Mouse (Mus musculus) kidney, postnatal 36 days (tissue): ENCODE measurements at regions not wholly inside any gene's neighbourhood (a gene's known extent, or its start where the extent isn't known, plus 50 kb on each side); places are given as distances from the start of the nearest gene placed in this dataset.

ENCODE experiments used
- DNase-seq, 2 experiments: peaks; one replicate each; pipeline ENCODE4 v3.0.0; 2021 to 2022; ENCODE audit warnings: mixed read lengths in 2 of 2

DNA sequence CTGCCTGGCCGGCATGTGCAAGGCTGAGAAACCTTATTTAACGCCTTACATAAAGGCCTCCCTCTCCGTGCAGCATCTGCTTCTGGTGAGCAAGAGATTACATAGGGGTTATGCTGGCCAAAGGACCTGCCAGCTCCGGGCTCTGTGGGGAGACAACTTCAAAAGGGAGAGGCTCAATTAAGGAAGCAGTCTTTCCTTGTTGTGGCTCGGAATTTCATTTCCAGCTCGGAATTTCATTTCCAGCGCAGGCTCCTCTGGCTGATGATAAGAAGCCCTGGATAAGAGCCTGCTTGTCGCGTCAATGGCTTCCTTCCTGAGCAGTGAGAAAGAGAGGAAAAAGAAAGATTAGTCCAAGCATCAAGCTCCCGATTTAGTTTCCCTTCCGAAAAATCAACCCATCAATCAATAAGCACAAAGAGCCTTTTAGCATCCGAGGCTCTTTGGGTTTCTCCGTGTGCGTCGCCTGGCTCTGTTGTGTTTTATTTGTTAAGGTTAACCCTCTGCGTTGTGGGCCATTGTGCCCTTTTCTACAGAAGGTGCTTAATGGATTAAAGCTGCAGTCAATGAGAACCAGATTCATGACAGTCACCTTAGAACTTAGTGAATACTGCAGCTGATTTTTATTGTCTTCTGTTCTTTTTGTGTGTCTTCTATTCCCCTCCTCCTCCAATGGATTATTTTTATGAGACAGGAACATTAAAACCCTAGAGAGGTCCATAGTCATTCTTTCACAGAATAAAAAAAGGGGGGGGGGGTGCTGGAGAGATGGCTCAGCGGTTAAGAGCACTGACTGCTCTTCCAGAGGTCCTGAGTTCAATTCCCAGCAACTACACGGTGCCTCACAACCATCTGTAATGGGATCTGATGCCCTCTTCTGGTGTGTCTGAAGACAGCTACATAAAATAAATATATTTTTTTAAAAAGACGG, 218.3 kb downstream of the Myo1b start:
- DNase-seq: peak; percentile 4 to 32

DNA sequence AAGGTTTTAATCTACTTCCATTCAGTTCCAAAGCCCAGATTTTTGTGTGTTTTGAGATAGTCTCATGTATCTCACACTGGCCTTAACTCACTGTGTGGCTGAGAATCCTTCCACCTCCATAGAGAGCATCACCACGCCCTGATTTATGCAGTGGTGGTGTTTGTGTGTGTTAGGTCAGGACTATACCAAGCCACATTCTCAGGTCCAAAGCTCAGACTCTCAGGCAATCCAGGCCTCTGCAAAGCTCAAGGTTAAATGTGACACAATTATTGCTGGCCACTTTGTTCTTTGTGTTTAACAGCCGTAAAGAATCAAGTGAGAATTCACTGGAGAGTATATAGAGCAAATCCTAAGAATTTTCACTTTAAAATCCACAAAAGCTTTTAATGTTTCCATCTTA, 218.2 kb upstream of the Nabp1 start:
- DNase-seq: no peak

DNA sequence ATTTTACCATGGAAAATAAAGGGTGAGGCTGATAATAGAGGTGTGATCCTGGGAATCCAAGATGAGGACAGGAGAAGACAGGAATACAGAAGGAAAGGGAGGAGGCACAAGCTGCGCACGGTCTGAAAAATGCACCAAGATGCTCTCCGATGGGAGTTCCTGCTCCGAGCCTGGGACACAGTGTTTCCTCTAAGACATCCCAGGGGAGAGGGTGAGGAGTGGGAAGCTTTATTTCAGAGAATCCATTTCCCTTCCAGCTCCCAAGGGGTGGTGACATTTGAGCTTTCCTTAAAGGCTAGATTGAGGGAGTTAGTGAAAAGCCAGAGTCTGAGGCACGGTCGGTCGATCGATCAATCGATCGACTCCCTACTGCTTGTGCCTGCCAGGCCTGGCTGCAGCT, 212.7 kb upstream of the Nabp1 start:
- peak in 1 of 2 experiments; percentile 9 for DNase-seq

DNA sequence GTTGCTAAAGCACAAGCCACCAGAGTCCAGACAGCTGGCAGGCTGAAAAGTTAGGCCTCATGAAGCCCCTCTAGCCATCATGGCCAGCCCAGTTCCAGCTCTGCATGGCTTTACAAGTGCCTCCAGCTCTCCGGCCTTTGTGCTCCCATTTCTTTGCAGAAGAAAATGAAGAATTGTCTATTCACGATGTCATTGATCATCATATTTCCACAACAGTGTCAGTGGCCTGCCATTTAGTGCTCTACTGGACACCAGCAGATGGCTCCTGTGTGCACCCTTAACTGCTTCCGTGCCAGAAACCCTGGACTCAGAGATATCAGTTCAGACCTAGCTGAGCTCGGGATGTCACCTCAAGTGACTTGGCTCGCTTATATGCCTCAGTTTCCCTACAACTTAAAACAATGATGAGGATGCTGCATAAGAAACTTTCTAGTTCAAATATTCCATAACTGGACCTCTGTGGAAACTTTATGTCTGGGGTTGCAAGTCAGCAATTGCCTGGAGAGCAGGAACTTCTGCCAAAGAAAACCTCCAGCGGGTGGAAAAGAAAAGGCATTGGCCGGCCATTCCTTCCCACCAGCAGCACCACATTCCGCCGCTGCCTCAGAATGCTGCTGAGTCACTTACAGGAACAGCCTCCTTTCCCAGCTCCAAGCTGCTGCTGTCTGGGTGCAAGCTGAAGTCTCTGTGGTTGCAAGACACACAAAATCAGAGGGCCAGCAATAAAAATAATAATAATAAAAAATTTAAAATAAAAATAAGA, 211.4 kb upstream of the Nabp1 start:
- peak; percentile 50 to 54 for DNase-seq

GRCm38 (mm10) chr1:51688946-51689345, 210.7 kb upstream of the Nabp1 start:
- DNase-seq: no peak

DNA sequence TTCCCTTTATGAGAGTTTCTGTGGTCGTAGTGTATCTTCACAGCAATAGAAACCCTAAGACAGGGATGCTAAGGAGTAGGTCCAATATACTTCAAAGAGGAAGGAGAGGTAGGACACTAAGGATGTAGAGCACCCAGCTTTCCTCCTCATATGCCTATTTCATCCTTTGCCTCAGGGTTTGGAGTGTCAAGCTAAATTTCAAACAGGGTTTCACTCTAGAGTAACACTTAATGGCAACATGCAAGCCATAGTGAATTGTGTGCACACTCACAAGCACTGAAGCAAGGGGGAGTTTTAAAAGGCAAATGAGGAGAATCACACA, 210.0 kb upstream of the Nabp1 start:
- DNase-seq: no peak

DNA sequence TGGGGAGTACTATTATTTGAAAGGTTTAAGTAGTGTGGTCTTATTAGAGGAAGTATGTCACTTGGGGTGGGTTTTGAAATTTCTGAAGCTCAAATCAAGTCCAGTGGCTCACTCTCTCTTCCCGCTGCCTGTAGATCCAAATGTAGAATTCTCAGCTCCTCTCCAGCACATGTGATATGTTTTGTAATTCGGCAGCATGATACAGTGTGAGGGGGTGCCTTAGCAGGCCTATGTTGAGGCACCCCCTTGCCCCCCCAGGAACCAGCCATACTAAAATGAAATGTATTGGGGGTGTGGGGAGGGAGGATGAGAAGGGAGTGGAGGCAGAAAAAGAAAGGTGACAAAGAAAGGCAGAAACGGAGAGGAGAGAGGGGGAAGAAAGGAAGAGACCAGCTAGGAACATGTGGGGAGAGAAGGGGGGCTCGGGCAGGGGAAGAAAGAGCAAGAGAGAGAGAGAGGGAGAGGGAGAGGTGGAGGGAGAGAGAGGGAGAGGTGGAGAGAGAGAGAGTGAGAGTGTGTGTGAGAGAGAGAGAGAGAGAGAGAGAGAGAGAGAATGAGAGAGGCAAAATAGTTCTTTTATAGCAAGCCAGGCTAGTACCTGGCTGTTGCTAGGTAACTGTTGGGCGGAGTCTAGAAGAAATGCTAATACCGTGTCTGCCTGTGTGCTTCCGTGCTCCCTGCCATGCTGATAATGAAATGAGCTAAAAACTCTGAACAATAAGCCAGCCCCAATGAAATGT, 209.4 kb upstream of the Nabp1 start:
- DNase-seq: peak in 1 of 2 experiments; percentile 13

GRCm38 (mm10) chr1:51686759-51687158, 208.5 kb upstream of the Nabp1 start:
- no peak for DNase-seq

DNA sequence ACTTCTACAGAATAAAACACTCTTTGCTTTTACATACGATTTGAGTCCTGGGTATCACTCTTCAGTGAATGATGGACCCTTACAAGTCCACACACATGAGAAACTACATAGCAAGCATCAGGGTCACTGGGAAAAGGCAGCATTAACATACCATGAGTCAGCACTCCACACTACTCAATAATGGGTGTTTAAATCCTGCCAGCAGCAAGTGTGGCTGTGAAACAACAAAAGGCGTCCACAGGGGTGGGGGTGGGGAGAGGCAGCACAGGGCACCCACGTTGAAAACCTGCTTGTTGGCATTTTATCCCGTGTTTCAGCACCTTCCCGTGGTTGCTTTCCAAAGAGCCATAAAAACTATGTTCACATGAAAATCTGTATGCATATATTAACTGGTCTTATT, 204.0 kb upstream of the Nabp1 start:
- no peak for DNase-seq

GRCm38 (mm10) chr1:51681872-51682271, 203.6 kb upstream of the Nabp1 start:
- no peak for DNase-seq

DNA sequence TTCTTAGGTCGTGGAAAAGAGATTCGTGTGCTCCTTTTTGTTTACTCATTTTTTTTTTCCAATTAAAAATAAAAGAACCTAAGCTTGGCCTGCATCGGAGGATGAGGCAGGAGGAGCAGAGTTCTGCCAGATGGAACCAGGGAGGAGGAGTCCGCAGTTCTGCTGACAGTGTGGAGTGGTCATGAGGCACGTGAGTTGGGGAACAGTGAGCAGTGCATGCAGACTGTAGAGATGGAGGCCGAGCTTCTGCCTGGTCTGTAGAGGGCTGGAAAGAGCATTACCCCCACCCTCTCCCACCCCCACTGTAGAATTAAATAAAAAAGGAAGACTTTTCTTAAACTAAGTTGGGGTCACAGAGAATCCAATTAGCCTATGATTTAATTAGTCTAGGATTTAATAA, 202.5 kb upstream of the Nabp1 start:
- no peak for DNase-seq

GRCm38 (mm10) chr1:51678290-51678928, 200.2 kb upstream of the Nabp1 start:
- no peak for DNase-seq

DNA sequence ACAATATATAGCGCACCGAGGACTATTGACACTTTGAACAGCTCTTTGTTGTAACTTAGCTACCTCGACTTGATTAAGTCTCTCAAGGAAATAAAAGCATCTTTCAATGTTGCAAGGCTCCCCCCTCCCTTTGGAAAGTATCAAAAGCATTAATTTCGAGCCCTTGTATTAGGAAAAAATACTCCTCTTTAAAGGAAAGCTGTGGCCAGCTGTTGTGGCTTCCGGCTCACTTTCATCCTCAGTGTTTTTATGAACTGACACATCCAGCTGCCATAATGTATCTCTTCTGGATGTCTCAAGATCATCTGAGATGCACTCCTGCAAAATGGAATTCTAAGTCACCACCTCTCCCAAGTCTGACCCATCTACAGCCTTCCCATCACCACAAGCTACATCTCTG, 199.6 kb upstream of the Nabp1 start:
- DNase-seq: peak in 1 of 2 experiments; percentile 21

- no peak for DNase-seq
Measured at GRCm38 (mm10) chr1:51671691-51672090, 193.5 kb upstream of the Nabp1 start.

DNA sequence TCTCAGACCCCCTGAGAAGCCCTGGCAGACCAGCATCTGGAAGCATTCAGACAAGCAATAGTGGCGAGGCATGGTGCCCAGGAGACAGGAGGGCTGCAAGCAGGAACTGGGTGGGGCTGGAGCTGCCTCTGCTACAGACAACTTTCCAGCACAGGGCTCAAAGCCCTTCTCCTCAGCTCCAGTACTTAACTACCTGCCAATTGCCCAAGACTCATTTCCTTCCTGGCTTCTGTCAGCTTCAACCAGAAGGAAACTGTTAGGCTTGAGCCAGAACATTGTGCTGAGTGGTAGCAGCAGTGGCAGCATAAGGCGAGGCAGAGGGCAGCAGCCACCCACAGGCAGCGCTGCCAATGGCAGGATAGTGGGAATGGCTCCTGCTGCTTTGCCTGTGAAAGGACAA, 193.1 kb upstream of the Nabp1 start:
- DNase-seq: peak; percentile 36 to 41

GRCm38 (mm10) chr1:51670009-51670408, 191.8 kb upstream of the Nabp1 start:
- no peak for DNase-seq

DNA sequence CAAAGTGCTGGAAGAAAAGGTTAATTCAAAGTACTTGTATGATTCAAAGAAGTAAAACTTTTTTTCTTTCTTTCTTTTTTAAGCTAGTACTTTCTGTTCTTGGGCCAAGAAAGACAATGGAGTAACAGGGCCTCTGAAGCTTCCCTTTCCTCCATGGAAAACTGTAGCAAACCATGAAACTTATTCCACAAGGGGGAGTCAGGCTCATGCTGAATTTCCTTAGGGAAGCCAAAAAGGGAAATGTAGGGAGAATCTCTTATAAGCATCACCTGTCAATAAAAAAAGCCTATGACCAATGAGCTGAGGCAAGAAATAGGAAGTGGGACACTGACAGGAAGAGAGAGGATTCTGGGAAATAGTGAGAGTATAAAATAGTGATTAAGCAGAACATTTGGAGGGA, 190.7 kb upstream of the Nabp1 start:
- peak; percentile 34 for DNase-seq

GRCm38 (mm10) chr1:51660531-51660930, 182.3 kb upstream of the Nabp1 start:
- DNase-seq: no peak

DNA sequence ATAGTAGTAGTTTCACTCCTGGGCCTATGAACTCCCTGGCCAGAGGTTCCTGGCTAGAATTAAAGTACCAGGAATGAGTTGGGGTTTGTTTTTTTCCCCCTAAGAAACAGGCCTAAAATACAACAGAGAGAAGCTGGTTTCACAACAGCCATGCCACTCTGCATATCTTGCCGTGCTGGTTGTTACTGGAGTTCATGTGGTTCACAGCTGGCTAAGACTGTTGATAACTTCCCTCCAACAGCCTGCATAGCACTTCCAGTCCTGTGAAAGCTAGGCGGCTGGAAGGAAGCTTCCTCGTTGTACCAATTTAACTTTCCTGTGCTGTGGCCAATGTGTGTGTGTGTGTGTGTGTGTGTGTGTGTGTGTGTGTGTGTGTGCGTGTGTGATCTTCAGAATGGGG, 179.0 kb upstream of the Nabp1 start:
- DNase-seq: no peak

DNA sequence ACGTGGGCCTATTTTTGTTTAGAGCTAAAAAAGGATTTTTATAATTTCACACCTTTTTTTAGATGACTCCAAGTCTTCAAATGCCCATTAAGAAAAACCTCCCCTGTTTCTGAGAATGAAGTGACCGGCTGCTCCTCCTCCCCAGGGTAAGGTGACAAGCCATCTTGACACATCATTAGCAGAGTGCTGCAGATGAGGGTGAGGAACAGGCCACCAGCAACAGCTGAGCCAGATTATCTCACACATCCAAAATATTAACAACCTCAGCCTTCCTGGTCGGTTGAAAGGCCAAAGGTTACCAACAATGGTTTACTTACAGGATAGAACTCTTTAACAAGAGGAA, 172.4 kb upstream of the Nabp1 start:
- no peak for DNase-seq

DNA sequence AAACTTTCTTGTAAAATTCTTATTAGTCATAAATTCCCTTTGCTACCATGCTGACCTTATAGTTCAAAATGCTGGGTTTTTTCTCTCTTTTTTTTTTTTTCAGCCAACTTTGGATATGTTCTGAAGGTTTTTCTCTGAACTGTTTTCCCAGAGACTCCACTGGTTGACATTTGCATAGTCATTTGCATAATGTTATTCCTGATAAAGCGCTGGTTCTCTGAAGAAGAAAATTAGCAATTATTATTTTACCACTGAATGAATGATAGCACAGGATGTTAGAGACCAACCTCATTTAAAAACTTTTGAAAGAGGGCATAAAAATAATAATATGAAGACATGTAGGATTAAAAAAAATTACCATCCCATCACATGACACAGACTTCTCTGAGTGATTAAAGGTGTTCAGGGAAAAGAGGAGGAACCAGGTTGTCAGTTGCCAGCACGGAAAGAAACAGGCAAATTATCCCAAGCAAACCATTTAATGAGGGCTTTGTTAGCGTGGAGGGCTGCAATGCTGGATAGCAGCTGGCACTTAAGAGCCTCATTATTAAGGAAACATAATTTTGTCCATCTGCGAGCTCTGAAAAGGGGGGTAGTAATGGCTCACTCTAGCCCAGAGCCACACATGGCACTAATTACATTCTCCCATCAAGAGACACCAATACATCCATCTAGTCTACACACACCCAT, 171.9 kb upstream of the Nabp1 start:
- no peak for DNase-seq

DNA sequence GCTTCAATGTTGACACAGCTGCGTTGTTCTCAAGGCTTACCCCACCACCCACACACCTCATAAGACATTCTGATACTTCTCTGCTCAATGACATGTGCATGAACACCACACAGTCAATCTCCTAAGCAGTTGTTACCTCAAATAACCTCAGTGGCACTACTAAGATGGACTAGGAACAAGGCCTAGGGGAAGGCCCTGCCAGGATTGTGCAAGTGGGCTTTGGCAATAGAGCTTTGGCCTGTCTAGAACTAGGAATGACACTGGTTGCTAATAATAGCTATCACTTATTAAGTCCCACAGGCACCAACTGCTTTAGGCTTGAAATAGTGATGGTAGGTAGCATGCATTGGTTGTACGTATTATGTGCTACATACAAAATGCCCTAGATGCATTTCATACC, 169.7 kb upstream of the Nabp1 start:
- DNase-seq: no peak
